Mouse (Mus musculus): ENCODE measurements at regions not wholly inside any gene's neighbourhood (a gene's known extent, or its start where the extent isn't known, plus 50 kb on each side); places are given as distances from the start of the nearest gene placed in this dataset.

DNA sequence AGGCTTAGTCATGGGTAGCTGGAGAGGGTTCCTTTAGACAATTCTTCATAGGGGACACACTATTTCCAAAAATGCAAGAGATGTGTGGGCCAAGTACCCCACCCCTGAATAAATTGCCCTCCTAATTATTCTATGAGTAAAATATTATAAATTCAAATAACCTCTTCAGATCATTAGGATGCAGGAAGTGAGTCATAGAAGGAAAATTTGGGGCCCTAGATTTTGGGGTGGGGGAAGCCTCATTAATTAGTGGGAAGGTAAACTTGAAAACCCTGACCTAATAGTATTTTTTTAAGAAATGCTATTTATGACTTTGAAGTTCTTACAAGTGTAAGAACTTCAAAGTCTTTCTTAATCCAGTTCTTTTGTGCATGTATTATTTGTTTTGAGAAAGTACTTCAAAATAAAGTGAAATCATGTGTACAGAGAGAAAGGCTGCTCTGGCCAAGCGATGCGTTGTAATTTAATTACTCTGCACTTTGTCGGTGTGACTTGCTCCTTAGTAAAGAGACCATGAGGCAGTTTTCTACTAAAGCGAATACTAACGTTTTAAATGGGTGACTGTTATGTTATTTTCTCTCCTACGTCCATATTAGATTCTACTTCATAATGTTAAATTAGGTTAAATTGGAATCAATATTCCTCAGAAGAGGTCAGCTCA, 200.6 kb downstream of the Tgfb2 start:
- DNase-seq (ENCODE audit: low spot score in 2 of 2), result no peak

DNA sequence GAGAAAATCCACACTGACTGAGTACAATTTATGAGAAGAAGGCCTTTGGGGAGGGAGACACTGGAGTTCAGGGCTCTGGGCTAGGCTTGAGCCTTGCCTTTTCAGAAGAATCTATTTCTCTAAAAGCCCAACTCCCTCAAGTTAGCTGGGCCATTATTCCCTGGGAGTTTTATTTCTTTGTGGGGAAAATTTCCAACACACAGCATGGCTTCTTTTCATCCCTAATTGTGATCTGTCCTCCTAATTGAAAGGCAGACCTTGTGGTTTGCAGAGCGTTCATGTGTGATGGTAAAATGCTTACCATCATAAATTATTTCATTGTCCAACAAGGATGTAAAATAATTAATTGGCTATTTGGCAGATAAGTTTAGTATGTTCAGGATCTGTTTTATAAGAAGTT, 204.1 kb downstream of the Tgfb2 start:
- DNase-seq (ENCODE audit: low spot score in 2 of 2), result no peak

DNA sequence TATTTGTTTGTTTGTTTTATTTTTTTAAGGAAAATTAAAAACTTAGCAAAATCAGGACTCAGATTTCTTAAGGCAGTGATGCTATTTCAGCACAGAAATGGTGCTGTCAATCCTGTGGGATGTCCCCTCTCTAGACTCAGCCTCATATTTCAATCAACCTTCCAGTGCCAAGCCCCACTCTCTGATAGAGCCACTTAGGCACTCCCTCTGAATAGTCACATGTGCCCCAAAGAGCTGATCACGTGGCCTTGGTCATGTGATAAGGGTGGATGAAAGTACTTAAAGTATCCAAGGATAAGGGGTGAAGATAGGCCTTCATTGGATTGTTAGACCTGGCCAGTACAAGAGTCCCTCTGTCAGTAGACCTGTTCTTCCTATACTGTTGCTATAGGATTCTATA, 207.9 kb downstream of the Tgfb2 start:
- DNase-seq (ENCODE audit: low spot score in 2 of 2), result no peak

DNA sequence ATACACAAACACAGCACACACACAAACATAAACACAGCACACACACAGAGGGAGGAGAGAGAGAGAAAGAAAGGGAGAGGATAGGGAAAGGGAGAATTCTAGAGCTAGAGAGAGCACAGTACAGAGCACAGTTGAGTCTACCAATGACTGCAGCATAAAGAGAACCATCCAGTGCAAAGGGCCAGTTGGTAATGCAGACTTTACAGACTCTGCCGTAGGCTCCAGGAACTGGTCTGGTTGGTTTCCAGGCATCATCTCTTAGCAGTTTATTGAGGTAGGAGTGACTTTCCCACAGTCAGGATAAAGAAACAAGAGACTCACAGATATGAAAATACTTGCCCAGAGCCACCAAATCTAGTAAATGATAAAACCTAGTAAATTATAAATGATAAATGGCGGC, 208.5 kb downstream of the Tgfb2 start:
- DNase-seq (ENCODE audit: low spot score in 2 of 2), result no peak

DNA sequence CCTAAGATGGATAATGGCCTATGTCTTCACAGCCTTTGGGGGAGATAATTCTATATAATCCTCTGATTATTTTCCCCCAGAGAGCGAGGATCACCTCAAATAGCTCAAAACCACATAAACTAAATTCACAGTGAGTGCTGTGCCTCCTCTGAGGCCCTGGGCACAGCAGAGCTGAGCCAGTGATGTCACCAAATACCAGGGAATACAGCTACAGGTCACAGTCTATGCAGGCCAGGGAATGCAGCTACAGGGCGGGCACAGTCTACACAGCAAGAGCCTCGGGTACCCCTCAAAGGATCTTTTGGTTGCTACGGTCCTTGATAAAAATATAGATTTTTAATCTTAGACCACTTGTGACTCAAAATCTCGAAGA, 211.4 kb downstream of the Tgfb2 start:
- DNase-seq (ENCODE audit: low spot score in 2 of 2), result no peak

DNA sequence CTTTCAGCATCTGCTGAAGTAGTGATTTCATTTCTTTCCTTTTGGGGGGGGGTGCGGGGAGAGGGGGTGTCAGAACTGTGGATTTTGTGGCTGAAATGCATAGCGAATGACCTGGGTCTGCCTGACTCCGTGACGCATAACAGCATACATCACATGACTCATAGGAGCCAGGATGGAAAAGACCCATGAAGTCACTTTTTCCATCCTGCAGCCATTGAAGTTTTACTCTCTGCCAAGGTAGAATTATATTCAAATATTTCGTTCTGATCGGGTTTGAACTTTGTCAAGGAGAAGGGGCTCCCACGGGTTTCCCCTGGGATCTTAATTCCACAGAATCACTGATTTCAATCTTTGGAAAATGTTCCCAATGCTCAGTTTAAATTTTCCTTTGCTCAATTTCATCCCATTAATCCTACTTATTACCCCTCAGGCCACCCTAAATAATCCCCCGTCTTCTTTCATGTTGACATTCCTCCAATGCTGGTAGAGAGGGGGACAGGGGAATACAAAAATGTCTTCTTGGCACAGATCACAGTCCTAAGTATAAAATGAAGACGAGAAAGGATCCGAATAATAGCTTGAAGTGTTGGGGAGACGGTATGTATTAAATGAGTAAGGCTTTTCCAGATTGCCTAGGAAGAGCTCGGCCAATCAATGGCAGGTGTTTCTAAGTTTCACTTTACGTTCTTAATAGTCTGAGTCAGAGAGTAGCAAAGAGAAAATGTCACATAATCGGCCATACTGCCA, 212.0 kb downstream of the Tgfb2 start:
- no peak for DNase-seq (ENCODE audit: low spot score in 2 of 2)

DNA sequence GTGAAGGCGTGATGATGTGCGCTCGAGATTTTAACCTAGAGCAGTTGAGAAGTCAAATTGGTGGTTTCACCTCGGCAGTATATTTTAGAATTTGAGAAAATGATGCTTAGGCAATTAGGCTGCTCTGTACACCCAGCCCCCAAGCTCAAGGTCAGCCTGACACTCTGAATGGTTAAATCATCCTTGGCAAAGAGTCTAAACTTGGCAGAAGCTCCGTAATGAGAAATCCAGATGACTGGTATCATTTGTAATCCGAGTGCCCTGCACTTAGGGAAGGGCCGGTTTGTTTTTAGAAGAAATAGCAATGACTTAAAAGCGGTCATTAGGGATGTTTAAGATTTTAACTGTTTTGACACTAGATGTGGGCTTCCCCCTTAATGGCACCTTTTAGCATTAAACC, 223.6 kb downstream of the Tgfb2 start:
- no peak for DNase-seq (ENCODE audit: low spot score in 2 of 2)

DNA sequence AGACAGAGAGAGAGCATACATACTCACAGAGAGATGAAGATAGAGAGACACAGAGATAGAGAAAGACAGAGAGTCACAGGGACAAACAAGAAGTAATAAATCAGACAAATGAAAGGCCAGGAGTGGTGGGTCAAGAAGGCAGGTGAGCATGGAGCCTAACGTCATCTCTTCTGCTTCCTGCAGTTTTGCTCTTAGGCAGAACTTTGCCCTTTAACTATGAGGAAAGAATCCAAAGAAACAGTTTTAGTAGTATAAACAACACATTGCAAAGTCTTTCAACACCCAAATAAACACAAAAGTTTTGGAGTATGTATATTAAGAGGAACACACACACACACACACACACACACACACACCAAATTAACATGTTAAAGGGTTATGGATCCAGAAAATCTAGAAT, 225.8 kb downstream of the Tgfb2 start:
- DNase-seq (ENCODE audit: low spot score in 2 of 2), result no peak

DNA sequence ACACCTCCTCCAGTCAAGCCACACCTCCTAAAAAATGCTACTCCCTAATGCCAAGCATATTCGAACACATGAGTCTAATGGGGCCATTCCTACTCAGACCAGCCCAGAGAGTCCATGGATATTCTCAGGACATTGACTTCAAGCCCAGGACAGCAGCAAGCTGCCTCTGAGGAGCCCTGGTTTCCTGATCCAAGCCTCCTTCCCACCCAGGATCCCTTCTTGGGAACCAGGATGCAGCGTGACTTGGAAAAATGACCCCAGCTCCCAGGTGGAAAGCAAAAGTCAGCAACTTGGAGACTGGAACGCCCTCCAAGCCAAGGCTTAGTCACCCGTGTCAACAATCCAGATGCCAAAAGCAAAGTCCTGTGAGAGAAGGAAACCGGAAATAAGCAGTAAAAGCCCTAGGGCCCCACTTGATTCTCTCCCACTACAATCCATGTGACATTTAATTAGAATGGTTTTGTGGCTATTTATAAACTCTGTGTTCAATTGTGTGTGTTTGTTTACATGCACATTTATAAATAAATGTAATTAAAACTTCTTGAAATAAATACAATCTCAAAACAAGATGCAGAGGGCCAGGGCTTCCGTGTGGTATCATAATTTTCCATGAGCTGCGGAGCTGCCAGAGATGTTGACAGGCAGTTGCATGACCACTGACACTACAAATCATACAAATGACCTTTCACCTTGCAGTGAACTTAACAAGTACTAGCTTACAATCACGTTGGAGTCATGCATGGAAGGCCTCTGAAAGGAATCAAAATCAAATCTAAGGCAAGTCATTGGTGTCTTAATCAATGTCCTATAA, 227.2 kb downstream of the Tgfb2 start:
- no peak for DNase-seq (ENCODE audit: low spot score in 2 of 2)

DNA sequence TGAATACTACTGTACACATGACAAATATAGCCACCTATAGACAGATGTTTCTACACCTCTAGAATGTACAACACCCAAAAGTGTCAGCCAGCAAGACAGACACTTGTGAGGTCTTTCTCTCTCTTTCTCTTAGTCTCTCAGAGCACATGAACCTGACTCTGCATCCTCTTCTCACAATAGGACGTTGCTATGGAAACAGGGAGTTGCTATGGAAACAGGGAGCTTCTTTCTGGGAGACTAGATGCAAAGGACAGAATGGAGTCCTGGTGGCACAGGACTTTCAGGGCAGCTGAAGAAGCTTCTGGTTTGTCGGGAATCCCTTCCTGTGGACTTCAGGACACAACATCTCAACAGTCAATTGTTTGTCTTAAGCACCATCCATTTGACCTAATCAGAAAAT, 230.9 kb downstream of the Tgfb2 start:
- DNase-seq (ENCODE audit: low spot score in 2 of 2), result peak; percentile 14 to 23

DNA sequence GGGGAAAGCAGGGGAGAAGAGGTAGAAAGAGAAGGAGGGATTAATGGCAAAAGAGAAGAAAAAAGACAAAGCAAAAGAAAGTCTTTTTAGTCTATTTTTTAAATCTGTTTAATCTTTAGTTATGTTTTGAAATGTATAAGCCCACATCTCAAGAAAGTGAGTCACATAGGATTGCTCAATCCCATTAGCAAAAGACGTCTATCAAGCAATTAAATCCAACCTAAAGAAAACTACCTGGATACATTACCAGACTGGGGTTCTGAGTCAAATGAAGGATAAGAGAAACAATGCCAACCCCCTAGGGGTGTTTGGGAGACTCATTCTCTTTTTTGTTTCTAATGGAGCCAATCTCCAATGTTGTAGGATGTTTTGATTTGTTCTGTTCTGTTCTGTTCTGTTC, 231.4 kb downstream of the Tgfb2 start:
- DNase-seq (ENCODE audit: low spot score in 2 of 2), result no peak

DNA sequence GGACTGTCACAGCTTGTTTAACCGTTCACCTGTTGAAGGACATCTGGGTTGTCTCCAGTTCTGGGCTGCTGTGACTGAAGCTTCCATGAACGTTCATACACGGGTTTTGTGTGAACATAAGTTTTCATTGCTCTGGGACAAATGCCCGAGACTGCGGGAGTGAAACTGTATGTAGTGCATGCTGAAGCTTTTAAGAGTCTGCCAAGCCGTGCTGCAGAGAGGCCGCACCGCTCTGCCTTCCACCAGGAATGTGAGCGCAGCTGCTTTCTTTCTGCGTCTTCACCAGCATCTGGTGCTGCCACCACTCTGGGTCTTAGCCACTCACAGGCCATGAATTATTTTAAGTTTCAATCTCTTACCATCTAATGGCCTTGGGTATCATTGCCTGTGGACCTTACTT, 232.8 kb downstream of the Tgfb2 start:
- no peak for DNase-seq (ENCODE audit: low spot score in 2 of 2)

DNA sequence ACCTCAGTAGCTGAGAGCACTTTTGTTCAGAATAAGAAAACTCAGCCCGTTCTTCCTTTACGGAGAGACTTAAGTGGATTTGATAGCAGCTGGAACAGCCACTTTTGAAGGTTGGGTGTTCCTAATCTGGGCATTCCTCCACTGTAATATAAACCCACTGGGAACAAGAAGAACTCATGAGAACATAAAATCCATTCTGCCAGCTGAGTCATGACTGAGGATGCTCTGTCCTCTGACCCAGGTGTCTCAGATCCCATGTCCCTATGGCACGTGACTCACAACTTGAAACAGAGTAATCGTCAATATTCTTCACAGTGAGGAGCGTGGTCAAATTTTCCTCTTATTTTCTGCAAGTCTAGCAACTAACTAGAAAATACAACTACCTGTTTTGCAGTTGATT, 240.3 kb downstream of the Tgfb2 start:
- DNase-seq (ENCODE audit: low spot score in 2 of 2), result no peak

DNA sequence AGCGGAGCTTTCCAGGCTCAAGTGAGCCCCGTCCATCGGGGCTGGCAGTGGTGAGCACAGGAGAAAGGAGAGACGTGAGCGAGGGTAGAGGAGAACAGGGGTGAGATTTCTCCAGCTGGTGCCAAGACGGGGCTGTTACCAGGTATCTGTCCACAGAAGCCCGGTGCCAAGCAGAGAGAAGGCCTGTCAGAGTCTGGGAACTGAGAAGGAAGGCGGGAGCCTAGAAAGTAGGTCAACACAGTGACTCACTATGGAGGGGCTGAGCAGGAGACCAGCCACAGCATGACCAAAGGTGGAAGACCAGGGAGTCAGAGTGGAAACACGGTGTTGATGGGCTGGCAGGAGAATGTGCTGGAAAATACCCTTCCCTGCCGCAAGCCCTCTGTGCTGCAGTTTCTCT, 245.0 kb downstream of the Tgfb2 start:
- no peak for DNase-seq (ENCODE audit: low spot score in 2 of 2)

DNA sequence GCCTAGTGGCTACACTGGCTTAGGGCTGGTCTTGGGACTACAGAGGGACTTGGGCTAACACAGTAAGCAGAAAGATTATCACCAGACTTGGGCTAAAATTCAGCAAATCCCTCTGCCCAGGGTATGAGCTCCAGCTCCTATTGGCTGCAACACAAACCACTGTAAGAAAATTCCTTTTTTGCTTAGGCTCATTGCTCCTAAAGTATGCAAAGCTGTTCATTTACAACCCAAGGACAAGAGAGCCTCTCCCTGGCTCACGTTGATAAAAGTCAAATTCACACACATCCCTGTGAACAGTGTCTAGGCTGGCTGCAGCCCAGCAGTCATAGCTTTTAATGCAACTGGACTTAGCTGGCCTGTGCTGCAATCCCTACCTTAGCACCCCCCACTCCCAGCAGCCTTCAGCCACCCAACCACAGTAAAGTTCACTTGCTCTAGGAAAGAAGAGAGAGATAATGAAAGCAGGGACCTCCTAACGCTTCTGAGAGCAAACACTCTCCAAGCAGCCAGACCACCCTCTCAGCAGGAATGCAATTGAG, 247.6 kb downstream of the Tgfb2 start:
- no peak for DNase-seq (ENCODE audit: low spot score in 2 of 2)

DNA sequence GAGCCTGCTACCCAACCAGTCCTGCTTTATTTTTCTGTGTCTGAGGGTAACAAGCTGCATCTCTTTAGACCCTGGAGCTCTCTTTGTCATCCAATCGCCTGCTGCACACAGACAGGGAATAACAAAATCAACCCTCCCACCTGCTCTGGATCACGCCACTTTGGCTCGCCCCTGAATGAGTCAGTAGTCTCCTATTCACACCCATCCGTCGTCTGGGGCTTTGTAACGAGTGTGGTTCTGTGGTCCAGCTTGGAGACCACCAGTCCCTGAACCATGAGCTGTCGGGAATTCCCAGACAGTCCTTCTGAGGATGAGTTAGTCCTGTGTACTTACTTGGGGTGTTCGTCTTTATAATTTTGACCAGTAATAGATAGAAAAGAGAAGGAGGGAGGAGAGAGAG, 248.7 kb downstream of the Tgfb2 start:
- DNase-seq (ENCODE audit: low spot score in 2 of 2), result no peak

DNA sequence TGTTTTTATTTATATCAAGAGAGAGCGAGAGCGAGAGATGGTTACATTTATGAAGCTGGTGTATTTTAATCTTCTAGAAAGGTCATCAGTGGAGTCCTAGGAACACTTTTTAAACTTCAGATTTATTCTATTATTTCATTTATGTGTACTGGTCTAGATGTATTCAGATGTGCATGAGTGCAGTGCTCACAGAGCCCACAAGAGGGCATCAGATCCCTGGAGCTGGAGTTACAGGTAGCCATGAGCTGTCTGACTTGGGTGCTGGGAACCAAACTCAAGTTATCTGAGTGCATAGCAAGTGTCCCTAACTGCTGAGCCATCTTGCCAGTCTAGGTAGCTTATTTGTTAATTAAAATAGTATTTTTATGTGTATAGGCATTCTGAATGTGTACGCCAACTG, 249.7 kb downstream of the Tgfb2 start:
- no peak for DNase-seq (ENCODE audit: low spot score in 2 of 2)

DNA sequence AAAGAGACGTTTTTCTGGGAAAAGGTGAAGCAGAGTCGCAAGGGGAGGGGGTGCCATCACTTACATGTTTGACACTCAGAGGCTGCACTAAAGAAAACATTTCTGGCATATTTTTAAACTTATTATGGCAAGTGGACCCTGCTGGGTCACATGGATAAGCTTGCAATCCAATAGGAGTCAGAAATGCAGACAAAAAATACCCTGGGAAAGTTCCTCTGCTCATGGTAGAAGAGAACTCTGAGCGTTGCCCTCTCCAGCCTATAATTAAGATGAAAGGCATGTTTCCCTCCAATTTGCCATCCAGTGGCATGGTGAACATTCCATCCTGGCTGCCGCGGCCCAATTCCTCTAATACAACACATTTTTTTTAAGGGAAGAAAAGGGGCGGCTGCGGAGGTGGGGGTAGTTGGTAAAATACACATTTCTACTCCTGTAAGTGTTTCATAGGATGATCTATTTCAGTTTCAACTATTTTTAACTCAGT, 250.6 kb downstream of the Tgfb2 start:
- DNase-seq (ENCODE audit: low spot score in 2 of 2), result no peak

DNA sequence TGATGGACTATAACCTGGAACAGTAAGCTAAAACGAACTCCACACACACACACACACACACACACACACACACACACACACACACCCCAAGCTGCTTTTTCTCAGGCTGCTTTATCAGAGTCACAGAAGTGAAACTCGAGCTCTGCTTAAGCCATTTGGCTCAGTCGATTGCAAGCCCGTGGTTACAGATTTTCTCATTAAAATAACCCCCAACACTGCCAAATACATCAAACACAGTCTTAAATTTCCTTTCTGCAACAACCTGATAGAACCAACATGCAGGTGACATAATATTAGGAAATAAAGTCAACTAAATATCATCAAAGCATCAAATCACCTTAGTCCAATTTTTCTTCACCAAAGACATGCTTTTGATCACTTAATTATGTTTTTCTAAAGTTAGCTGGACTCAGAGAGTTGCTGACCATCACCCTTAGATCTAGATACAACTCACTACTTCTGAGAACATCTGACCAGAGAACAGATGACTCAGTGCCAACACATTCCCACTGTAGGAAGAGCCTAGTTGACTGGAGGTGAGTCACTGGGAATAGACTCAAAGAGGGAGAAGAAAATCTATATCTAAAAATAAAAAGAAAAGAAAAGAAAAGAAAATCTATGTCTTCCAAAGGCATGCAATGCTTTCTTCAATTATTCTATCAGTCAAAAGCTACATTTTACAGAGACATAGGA, 251.2 kb downstream of the Tgfb2 start:
- DNase-seq (ENCODE audit: low spot score in 2 of 2), result no peak

DNA sequence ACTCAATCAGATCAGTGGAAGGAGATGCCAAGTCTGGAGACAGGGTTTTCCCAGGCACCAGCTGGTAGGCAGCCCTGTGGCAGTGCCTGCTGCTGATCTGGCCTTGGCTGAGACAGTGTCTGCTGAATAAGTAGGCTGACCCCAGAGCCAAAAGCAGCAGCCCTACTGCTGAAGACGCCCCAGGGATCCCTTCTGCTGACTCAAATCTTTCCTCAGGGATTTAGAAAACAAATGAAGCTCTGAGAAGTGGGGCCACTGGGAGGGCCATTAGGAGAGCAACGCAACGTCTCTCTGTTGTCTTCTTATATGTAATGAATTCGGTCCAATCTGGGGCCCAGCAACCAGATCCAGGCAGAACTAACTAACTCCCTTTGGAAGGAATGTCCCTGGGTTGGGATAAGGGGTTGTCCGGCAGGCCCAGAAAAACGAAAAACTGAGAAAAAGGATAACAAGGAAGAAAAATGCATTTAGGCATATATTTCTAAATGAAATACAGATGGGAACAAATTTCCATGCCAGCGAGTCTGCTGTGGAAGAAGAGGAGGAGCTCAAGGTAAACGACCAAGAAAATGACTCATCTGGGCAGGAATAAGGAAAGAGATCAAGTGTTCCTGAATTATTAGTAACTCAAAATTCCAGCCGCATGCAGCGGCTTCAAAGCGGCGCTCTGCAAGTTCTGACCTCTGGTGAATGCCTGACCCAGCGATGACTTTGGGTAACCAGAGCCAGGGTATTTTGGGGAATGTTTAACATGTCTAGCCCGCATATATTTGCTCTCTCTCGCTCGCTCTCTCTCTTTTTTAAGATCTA, 256.7 kb downstream of the Tgfb2 start:
- no peak for DNase-seq (ENCODE audit: low spot score in 2 of 2)

DNA sequence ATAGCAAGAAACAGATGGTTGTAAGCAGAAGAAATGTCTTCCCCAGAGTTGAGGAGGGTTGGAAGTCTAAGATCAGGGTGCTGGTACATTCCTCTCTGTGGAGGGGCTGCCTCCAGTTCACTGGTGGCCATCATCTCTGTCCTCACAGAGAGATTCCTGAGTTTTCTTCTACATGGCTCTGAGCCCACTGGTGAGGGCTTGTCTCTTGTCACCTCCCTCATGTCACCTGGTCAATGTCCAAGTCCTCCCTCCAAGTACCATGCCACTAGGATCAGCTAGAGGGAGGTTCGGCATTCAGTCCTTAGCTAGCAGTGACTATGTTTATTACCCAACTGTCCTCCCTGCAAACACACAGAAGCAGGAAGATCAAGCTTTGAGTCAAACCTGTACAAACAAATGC, 258.3 kb downstream of the Tgfb2 start:
- no peak for DNase-seq (ENCODE audit: low spot score in 2 of 2)

All from right cerebral cortex, postnatal 36 days (tissue).